Mouse (Mus musculus) MEL (cell line): Measurements from ENCODE around the gene Ccdc96.

Experiments
- CTCF ChIP-seq, 3 experiments: IDR thresholded peaks in 2 of 3; conservative IDR thresholded peaks in 1 of 3; 2 replicates each; pipeline ENCODE4 v1.5.1; 2011 to 2012; ENCODE audit warnings: low read length in 3 of 3, low read depth in 2 of 3, mild to moderate bottlenecking in 2 of 3, improper control_type of control experiment in 1 of 3, inconsistent platforms in 1 of 3, mixed read lengths in 1 of 3, moderate library complexity in 1 of 3; ENCODE audit not compliant: control insufficient read depth in 1 of 3, insufficient read depth in 1 of 3, poor library complexity in 1 of 3, severe bottlenecking in 1 of 3
- EP300 ChIP-seq, 2 experiments: IDR thresholded peaks; 2 replicates each; pipeline ENCODE4 v1.6.1; 2011; ENCODE audit warnings: improper control_type of control experiment in 2 of 2, low read length in 2 of 2, low read depth in 1 of 2, mild to moderate bottlenecking in 1 of 2
- MAX ChIP-seq: IDR thresholded peaks from 2 replicates; pipeline ENCODE4 v1.6.1; 2011; ENCODE audit warnings: low read length, improper control_type of control experiment
- MEF2A ChIP-seq: IDR thresholded peaks from 2 replicates; pipeline ENCODE4 v1.6.1; 2014; ENCODE audit warnings: low read depth, mild to moderate bottlenecking, inconsistent platforms, low read length, improper control_type of control experiment; ENCODE audit not compliant: poor library complexity, insufficient replicate concordance, severe bottlenecking; ENCODE audit errors: extremely low read depth
- POLR2A ChIP-seq, 2 experiments: IDR thresholded peaks; 2 replicates each; pipeline ENCODE4 v1.6.1; 2011 to 2012; ENCODE audit warnings: low read length in 2 of 2, mild to moderate bottlenecking in 2 of 2, control low read depth in 1 of 2, improper control_type of control experiment in 1 of 2, low read depth in 1 of 2, moderate library complexity in 1 of 2; ENCODE audit not compliant: control insufficient read depth in 1 of 2, insufficient read depth in 1 of 2, poor library complexity in 1 of 2
- RCOR1 ChIP-seq: IDR thresholded peaks from 2 replicates; pipeline ENCODE4 v1.6.1; 2012; ENCODE audit warnings: low read depth, mild to moderate bottlenecking, inconsistent platforms, low read length, improper control_type of control experiment
- USF1 ChIP-seq: IDR thresholded peaks from 2 replicates; pipeline ENCODE4 v1.6.1; 2014; ENCODE audit warnings: low read depth, mild to moderate bottlenecking, inconsistent platforms, low read length, improper control_type of control experiment, moderate library complexity
- ZMIZ1 ChIP-seq: IDR thresholded peaks from 2 replicates; pipeline ENCODE4 v1.6.1; 2012; ENCODE audit warnings: low read depth, mild to moderate bottlenecking, inconsistent platforms, low read length, improper control_type of control experiment, moderate library complexity

- TF ChIP-seq POLR2A (IDR thresholded peaks at IDR 0.05; ENCODE audit: control insufficient read depth in 1 of 2, insufficient read depth in 1 of 2, low read depth in 1 of 2, low read length in 2 of 2, poor library complexity in 1 of 2) (no peak), MAX (no peak), EP300 (IDR thresholded peaks at IDR 0.05; ENCODE audit: low read depth in 1 of 2, low read length in 2 of 2) (no peak), CTCF (IDR thresholded peaks at IDR 0.05 in 2 of 3, conservative IDR thresholded peaks at IDR 0.05 in 1 of 3; ENCODE audit: control insufficient read depth in 1 of 3, insufficient read depth in 1 of 3, low read depth in 2 of 3, low read length in 3 of 3, poor library complexity in 1 of 3, severe bottlenecking in 1 of 3) (no peak), RCOR1 (no peak), ZMIZ1 (no peak), USF1 (no peak), MEF2A (no peak)
Observed at GRCm38 (mm10) chr5:36529698-36530097, 45.3 kb downstream of the Ccdc96 start.
